Mouse (Mus musculus): ENCODE measurements around the gene Fam185a. TPM values are rescaled to one million over a fixed set of nuclear protein-coding genes. Genes with fewer than 3 reads are reported as not detected.

Gene Fam185a
- 10 to 100 TPM in 1 of 2 experiments, 1 to 10 TPM in 1; 8.8 to 10.7 TPM for total RNA-seq (2021)
- long read RNA-seq, experiment 1, transcript Fam185a-201 (8 exons, 3,027 nt), result major isoform, 21 of 22 reads
- long read RNA-seq, experiment 1, partial matches to known transcripts, result 0 of 22 reads
- long read RNA-seq, experiment 1, other reads (novel, unspliced or antisense), result 1 of 22 reads
- long read RNA-seq, experiment 2, transcript Fam185a-201 (8 exons, 3,027 nt), result major isoform, 13 of 17 reads
- long read RNA-seq, experiment 2, partial matches to known transcripts, result 0 of 17 reads
- long read RNA-seq, experiment 2, other reads (novel, unspliced or antisense), result 4 of 17 reads

DNA sequence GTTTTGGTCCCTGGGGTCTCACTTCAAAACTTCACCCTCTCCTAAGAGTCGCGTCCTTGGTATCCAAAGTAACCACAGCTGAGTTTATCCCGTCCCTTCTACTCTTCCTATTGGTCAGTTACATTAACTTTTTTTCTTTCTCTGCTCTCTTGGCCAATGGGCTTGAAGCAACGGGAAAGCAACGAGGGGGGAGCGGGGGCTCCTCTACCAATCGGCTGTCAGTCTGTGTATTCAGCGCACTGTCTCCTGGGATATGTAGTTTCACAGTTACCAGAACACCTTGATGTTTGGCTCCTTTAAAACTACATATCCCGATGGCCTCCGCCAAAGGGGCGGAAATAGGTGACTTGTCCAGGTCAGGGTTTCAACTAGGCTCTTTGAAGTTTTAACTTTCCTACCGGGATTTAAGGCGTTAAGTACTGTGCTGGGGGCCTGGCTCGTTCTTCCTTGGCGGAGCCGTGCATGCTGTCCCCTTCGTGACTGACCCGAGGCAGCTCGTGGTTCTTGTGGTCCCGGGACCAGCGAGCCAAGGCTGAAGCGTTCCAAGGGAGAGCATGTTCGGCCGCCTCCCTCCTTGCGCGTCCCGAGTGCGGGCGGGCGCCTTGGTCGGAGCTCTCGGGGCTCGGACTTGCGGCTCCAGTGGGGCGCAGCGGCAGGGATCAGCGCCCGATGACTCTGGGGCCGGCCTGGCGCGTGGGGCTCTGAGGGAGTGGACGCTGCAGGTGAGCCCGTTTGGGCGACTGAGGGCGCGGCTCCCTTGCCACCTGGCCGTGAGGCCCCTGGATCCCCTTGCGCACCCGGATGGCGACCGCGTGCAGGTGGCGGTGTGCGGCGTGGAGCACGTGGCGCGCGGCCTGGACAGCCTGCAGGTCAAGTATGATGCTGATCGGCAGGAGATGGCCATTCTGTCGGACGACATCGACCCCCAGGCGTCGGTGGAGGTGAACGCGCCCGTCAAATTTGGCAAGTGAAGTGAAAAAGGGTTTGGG, at the start of gene Fam185a, which contains the start of gene Ccdc146:
TSS of gene Fam185a (plus strand) at position 345 of the 989 bp plus-strand sequence.
TSS of gene Ccdc146 (minus strand) at position 64 of the 989 bp plus-strand sequence.
- DNase-seq (ENCODE audit: low spot score), result peak; percentile 97

DNA sequence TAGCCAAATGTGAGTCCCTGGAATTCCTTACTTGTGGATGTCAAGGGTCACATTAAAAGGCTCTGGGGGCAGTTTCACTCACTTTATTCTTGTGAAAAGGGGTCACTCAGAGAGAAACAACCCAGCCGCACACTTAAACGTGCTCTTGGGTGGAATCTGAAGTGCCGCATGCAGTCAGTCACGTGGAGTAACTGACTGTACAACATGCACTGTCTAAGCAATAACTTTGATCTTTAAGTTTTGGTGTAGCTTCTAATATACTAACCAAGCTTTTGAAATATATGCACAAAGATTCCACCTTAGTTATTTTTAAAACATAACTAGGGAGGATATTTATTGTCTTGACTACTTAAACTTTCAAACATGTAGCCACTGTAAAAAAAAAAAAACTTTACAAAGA, 47.8 kb upstream of the Fam185a start:
- no peak for DNase-seq (ENCODE audit: low spot score)

DNA sequence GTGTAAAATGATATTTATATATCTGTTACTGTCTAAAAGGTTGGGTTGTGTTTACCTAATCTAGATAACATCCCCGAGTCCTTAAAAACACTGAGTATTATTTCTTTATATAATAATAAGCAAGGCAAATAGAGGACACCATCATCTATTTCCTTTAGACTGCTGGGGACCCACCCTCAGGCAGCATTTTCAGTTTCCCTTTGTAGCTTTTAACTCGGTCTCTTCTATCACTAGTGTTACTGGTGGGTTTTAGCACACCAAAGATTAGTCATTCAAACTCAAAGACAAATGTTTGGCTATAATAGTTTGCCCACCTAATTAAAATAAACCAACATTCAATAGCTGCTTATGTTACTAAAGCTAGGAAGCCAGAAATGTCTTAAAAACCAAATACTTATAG, 46.4 kb upstream of the Fam185a start:
- no peak for DNase-seq (ENCODE audit: low spot score)

DNA sequence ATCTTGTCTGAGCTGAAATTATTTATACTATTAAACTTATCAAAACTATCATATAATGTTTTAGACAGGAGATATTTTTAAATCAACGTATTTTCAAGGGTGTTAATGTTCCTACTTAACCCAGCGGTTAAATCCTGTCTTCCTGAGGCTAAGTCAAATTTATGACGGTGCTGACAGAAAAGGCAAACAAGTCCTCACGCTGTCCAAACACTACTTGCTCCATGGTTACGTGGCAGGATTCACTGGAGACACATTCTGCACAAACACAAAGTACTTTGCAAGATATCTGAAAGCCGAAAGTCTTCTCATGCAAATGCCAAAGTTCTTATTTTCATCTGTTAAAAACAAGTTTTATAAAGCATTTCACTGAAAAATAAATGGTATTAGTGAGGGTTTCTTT, 42.8 kb upstream of the Fam185a start:
- peak; percentile 13 for DNase-seq (ENCODE audit: low spot score)

DNA sequence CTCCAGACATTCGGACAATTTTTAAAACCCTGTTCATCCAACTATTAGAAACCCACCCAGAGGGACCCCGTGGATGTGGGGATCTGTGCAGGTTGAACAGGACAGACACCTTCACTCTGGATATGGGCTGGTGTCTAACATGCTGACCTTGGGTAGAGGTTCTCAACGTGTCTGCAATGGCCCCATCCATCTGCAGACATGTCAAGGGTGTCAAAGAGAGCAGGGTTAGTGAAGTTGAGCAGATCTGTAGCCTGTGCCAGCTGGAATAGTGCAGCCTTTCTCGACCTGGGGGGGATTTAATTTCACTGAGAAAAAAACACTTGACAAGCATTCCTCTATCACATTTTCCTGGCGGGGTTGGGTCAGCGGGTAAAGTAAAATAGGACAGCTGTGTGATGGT, 42.1 kb upstream of the Fam185a start:
- no peak for DNase-seq (ENCODE audit: low spot score)

DNA sequence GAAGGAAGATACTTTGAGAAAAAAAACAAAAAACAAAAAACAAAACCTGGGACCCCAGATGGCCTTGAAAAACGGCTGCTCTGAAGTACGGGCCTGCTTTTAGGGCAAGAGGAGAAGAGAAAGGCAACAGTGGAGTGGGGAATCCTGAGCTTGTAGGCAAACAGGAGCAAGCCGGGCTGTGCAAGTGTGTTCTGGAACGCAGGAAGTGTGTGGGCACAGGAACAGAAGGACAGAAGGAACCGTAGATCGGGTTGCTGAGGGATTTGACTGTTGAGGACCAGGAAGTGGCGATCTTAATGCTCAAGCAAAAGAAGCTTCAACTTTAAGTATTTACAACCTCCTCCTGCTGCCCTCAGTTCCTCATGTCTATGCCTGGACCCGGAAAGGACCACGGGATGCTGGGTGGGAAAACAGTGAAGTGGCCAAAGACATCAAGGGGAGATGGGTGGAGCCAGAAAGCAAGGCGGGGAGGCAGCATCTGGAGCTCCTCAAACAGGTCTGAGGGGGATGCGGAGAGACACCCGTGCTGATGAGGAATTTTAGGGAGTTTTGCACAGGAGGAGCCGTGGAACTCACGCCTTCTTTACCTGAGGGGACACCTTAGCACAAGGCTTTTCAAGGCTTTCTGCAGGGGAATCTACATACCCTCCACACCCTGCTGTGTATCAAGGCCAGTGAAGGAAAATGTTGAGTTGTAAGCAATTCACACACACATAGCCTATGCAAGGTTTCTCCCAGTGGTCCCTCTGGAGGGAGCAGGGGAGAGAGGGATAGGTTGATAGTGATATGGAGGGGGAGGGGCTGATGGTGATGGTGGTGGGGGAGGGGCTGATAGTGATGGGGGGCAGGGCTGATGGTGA, 41.1 kb upstream of the Fam185a start:
- DNase-seq (ENCODE audit: low spot score), result no peak

DNA sequence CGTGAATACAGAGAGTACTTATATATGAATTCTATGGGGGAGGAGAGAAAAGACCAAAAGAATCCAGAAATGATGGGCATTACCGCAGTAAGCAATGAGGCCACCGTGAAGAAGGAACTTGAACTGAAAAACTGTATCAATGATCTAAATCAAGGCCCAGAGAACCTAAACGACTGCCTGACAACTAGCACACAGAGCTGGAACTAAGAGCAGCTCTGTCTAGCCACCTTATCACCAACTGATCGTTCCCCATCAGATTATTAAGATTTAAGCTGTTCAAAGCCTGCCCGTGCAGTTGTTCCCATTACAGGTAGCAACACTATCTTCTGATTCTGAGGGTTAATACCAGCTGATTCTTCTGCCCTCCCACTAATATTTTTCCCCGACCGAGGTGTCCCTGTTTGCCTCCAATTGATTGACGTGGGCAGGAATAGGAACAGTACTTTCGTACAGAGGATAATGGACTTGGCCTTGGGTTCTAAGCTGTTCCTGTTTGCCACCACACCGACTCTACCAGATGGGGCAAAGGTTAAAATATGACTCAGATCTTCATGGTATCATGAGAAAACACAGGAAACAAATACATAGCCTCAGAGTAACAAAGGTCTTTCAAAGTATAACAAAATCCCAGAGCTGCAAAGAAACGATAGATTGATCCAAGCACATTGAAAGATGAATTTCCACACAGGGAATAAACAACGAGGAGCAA, 40.4 kb upstream of the Fam185a start:
- no peak for DNase-seq (ENCODE audit: low spot score)

DNA sequence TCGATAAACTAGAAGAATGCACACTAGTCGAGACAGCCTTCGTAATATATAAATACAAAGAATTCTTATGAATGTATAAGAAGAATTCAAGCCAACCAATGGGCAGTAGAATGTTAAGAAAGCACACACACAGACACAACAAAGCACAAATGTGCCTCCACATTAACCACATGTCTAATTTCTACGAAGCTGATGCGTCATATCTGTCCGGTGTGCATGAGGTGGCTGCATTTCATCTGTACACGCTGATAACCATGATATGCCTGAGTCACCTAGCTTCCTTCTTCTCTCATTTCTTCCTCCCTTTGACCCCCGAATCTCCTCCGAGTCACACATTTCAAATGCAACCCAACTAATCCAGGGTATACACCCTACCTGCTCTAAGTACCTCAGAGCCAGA, 39.8 kb upstream of the Fam185a start:
- no peak for DNase-seq (ENCODE audit: low spot score)

DNA sequence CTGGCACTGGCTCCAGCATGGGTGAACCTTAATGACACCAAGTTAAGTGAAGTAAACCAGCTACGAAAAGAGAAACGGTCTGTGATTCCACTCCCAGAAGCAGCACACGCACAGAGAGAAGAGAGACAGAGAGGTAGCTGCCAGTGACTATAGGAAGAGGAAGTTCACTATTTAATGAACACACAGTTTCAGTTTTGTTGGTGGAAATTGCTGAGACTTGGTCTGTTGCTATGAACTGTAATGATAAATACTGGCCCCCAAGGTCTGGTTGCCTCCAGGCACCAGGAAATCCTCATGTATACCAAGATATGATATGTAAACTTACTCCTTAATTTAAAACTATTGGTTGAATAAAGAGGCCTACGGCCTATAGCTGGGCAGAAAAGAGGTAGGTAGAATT, 38.3 kb upstream of the Fam185a start:
- no peak for DNase-seq (ENCODE audit: low spot score)

DNA sequence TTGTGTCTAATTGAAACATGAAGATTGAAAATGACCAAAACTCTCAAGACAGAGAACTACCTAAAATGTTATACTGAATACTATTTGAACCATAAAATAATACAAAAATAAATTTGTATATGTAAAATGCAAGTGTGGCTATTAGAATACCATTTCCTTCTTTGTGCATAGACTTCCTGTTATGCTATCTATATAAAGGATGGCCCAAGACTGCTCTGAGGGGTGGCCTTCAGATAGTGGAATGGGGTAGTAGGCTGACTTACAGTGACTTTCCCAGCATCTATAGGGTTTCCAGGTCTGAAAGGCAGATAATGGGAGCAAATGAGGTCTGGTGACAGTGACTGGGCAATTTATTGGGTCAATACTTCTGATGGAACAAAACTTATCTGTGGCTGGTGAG, 37.4 kb upstream of the Fam185a start:
- no peak for DNase-seq (ENCODE audit: low spot score)

DNA sequence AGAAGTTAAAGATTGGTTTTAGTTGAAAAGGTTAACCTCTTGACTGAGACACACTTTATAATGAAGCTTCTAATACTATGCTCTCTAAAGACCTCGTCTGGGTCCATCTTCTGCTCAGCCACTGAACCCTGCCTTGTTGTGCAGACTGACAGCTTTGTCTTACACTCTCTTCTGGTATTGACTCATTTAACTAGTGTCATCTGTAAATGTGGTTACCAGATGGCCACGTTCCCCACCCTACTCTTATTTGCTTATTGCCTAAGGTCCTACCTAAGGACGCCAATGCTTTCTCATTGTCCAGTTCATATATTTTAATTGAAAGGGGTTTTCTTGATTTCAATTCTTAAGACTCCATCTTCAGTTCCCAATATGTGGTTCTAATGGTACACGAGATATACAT, 35.9 kb upstream of the Fam185a start:
- no peak for DNase-seq (ENCODE audit: low spot score)

DNA sequence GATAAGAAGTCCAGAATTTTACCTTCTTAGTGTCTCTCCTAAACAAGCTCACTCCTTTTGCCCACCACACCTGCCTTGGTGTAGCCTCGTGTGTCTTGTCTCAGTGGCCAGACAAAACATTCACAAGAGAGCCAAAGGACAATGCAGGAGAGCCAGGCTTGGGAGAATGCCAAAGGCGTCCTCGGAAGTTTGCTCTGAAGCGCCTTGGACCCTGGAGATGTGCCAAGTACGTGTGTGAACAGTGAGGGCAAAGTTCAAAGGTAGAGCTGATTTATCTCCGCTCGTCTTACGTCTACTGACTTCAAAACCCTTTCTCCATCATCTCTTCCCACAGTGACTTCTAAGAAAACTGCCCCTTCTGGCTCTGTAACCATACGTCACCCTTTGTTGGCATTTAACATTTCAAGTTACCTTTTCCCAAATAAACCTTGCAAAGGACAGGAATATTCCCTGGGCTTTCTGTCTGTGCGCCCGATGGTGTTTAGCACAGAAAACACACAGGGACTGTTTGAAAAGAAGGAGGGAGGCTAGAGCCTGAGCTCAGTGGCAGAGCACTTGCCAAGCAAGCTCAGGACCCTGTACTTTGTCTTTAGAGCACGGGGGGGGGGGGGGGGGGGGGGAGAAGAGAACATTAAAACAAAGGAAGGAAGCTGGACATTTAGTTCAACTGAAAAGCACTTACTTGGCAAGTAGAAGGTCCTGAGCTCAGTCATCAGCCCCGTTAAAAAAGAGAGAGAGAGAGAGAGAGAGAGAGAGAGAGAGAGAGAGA, 33.0 kb upstream of the Fam185a start:
- DNase-seq (ENCODE audit: low spot score), result no peak

DNA sequence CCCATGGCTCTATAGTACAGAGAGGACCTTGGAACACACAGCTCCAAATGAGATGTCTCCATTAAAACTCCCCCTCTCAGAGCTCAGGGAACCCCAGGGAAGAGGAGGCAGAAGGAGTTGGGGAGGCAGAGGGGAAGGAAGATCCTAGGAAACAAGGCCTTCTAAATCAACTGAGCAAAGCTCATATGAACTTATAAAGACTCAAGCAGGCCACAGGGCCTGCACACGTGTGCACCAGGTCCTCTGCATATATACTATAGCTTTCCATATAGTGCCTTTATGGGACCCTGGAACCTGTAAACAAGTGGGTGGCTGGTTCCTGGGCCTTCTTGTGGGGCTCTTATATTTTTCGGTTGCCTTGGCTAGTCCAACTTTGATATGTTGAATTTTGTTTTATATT, 30.2 kb upstream of the Fam185a start:
- DNase-seq (ENCODE audit: low spot score), result no peak

DNA sequence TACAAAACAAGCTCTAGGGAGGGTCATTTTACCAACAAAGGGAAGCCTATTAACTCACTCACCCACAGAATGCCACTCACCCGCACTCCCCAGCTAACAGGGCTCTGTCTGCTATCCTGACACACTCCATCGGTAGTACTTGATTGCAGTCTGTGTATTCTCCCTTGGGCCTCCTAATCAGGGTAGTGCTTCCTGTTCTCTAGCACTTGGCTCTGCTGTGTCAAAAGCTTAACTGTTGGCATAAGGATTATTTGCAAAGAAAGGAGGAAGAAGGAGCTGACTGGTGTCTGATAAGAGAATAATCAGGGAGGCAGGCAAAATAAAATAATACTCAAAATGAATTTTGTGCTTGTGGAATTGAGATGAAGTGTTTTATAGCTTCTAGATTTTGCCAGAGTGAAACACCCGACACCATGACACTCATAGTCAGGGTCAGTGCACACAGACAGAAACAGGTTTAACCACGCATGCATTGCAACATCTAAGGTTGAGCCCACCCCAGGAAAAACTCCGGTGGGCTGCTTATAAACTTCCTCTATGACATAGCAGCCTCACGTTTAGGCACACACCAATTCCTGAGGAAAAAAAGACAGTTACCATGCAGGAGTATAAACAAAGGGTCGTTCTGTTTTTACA, 29.4 kb upstream of the Fam185a start:
- no peak for DNase-seq (ENCODE audit: low spot score)

DNA sequence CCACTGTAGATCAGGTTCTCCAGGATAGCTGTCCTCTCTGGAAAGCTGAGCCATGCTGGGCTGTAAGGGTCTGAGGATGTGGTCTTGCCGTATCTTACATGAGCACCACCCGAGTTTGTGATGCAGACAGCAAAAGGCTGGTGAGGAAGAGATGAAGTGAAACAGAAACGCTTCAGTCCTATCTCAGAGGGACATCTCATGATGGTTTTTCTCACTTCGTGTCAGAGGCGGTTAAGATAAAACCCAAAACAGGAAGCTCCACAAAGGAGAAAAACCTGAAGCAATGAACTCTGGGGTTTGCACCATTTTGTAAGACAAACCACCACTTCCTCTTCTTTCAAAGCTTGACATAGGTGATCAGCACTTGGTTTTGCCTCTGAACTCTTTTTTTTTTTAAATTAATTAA, 13.5 kb upstream of the Fam185a start:
- DNase-seq (ENCODE audit: low spot score), result no peak

DNA sequence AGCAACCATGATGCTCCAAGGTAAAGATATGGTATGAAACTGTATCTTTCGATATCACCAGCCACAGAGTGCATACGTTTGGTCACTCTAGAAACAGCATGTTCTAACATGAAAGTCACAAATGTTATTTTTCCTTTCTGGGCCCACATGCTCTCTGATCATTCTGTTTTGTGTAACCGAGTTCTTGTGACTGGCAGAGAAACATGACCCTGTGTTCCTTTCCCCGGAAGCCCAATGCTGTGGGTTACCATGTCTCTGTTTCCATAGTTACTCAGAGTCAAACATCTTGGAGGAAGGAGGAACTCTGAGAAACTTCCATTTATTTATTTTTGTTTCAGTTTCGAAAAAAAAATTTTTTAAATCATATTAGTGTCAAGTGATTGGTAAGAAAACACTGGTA, 12.7 kb upstream of the Fam185a start:
- DNase-seq (ENCODE audit: low spot score), result no peak

DNA sequence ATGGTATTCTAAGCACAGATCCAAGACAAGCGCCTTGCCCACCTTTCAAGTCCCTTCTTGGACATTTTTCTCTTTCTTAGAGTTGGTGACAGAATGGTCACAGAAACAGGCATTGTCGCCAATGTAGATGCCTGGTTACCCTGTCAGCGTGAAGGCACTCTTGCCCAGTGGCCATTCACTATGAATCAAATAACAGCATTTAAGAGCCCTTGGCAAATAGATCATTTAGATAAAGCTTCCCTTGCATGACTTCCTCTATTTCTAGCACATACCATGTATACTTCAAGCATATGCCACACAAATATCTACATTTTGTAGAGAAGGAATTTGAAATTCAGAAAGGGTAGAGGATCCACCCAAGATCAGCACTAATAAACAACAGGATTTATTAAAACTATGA, 11.4 kb upstream of the Fam185a start:
- DNase-seq (ENCODE audit: low spot score), result no peak

DNA sequence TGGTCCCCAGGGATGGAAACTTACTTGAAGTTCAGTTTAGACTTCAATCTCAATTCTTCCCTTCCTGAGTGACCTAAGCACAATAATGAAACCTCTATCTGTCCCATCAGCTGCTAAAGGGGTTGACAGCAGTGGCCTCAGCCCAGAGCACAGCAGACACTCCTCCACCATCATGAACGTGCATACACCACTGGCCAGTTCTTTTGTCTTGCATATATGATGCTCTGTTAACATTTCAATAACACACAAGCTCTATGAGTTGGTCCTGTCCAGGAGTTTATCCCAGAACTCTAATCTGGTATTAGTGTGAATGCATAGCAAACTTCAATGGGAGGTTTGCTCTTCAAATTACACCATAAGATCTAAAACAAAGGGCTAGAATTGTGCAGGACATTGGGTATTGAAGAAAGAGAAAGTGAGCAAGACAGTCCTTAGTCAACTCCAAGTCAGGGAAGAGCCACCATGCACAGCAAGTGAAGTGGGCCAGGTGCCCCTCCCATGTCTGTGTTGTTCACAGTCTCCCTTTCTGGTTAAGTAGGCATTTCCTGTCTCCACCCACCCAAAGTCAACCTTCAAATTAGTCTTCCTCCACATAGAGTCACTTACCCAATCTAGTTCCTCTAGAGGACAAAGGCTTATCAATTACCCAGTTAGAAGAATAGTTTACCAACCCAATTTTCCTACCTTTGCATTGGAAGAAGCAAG, 10.5 kb upstream of the Fam185a start:
- no peak for DNase-seq (ENCODE audit: low spot score)

DNA sequence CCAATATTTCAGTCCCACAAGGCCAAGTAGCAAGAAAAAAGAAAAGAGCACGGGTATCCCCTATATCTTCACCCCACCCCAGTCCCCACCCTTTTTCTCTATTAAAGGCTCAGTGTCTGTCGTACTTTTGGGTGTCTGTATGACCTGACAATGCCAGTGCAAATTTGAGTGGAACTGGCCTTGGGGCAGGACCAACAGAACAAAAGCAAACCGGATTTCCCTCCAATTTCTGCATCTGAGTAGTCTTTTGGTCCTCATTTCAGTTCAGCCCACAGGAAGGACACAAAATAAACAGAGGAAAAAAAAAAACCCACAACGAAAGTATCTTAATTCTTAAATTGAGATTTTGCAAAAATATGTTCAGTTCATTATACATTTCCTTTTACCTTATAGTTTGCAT, 6.1 kb upstream of the Fam185a start:
- no peak for DNase-seq (ENCODE audit: low spot score)

Data from gastrocnemius, adult 18-20 months (tissue).